Mouse (Mus musculus) G1E-ER4 (cell line): ENCODE data around the gene Cd209b. TPM values are rescaled to one million over a fixed set of nuclear protein-coding genes. Genes with fewer than 3 reads are reported as not detected.

Experiments used
- GATA1 ChIP-seq: IDR thresholded peaks from one replicate; pipeline ENCODE4 v1.8.0; 2012; ENCODE audit warnings: low read length, inconsistent platforms
- polyA plus RNA-seq: library from polyadenylated mRNA; stranded (reverse); fragments of >175 nt; gene quantifications from 2 replicates; pipeline ENCODE4 v1.2.3, GENCODE M21; 2012

Gene Cd209b
- not detected in 2 replicates for polyA plus RNA-seq

DNA sequence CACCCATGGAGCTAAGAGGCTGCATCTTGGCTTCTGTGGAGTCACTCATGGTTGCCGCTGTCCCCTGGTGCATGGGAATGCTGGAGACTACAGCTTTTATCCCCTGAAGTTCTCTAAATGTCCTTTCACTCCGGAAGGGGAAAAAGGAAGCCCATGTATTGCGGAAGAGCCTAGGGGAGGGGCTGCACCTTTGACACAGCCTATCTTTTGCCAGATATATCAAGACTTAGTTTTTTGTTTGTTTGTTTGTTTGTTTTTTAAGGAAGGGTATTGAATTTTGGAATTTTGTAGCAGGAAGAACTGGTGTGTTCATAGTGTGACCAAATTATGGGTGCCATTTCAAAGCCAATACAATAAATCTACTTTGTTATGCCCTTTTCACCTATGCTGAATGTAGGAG, at the start of gene Cd209b:
TSS of gene Cd209b (minus strand) at position 101 of the 400 bp plus-strand sequence.
- no peak for TF ChIP-seq GATA1

DNA sequence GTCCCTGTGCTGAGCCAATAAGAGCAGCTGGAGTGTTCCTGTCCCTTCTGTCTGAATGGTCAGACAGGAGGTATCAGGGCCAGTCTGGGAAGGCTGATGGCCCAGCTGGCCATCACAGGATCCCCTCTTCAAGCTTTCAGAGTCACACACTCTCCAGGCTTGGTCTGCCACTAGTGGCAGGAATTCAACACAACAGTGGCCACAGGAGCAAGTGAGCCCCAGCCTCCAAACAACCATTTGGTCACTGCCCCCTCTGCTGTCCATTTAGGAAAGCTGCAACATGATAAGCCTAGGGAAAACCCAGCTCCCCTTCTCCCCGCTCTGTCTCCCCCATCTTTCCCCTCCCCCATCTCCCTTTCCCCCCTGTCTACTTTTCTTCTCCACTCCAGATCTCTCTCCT, 29.4 kb upstream of the Cd209b start:
- TF ChIP-seq GATA1 = no peak

DNA sequence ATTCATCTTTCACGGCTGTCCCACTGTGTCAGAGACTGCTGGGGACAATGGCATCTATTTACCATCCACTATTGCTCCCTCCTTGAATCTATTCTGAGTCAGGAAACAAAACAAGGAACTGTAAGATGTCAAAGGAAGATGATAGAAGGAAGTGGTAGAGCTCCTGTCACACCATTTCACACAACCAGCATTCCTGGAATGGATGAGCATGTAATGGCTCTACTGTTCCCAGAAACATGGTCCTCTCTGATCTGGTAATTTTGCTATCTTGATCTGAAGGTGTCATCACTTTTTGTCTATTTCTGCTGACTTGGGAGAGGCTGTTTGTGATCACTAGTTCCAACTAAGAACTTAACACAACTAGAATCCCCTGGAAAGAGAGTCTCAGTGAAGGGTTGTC, 28.0 kb upstream of the Cd209b start, which contains the start of gene Cd209c:
TSS of gene Cd209c (minus strand) at position 101 of the 400 bp plus-strand sequence.
- no peak for TF ChIP-seq GATA1

DNA sequence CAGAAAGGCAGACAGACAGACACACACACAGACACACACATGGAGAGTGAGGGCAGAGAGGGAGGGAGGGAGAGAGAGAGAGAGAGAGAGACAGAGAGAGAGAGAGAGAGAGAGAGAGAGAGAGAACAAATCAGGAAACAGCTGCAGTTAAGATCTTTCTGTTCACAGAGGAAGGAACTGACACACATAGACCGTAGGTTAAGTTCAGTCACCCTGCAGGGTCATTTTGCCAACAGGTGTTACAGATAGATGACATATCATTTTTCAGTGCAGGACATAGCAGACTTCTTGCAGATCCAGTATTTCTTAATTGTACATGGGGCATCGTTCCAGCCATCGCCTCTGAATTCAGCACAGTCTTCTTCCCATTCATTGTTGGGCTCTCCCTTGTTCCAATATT, 13.4 kb upstream of the Cd209b start:
- no peak for TF ChIP-seq GATA1

DNA sequence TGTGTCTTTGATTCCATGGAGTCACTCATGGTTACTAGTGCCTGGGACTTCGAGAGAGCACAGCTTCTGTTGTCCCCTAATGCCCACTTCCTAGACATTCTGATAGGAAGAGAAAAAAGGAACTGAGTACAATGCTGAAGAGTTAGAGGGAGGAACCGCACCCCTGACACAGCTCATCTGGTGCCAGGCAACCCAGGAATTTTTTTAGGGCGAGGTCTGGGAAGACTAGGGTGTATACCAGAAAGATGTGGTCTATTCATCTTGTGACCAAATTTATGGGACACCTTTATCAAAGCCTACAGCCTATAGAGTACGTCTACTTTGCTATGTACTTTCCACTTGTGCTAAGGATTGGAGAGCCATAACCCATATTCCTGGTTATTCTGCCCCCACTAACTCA, 48.2 kb downstream of the Cd209b start, which contains the start of gene Cd209d:
TSS of gene Cd209d (minus strand) at position 101 of the 400 bp plus-strand sequence.
- no peak for TF ChIP-seq GATA1

DNA sequence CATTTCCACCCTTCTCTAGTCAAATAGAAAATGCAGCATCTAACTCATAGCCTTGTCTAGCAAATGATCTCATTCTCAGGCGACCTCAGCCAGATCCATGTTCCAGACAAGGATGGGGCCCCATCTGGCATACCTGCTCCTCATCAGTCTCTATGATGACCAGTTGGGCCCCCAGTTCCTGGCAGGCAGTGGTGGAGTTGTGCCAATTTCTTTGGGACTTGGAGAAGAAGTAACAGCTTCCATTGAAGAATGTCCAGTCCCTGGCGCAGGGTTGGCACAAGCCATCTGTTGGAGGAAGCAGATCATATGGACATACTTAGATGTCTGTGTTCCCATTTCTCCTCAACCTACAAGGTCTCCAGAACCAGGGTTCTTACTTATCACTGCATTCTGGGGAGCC, 50.5 kb downstream of the Cd209b start:
- no peak for TF ChIP-seq GATA1

Other genes with a start within 250 kb of the Cd209b start
- gene Fcer2a, start 232.7 kb downstream of the Cd209b start, polyA plus RNA-seq = not detected in 2 replicates
- gene Clec4g, start 206.2 kb downstream of the Cd209b start, polyA plus RNA-seq = not detected in 2 replicates
- not detected in 2 replicates for gene Cd209a, start 177.9 kb downstream of the Cd209b start, polyA plus RNA-seq
- gene Cd209e, start 72.5 kb downstream of the Cd209b start, polyA plus RNA-seq = not detected in 2 replicates
- gene Cd209d, start 48.3 kb downstream of the Cd209b start, polyA plus RNA-seq = not detected in 2 replicates
- not detected in 2 replicates for gene Cd209c, start 27.9 kb upstream of the Cd209b start, polyA plus RNA-seq
- not detected in 2 replicates for gene Cd209f, start 179.0 kb upstream of the Cd209b start, polyA plus RNA-seq
- gene Cd209g, start 207.3 kb upstream of the Cd209b start, polyA plus RNA-seq = not detected in 2 replicates
- gene Evi5l, start 239.7 kb upstream of the Cd209b start, polyA plus RNA-seq = 8.2 TPM in 2 replicates